Mouse (Mus musculus) mature B cell (primary cell): ENCODE results near the gene Dnajc5.

Source experiments
- in situ Hi-C: fragments of 300-500 bp; cut with MboI; formaldehyde crosslinking; loops from 2 replicates; pipeline ENCODE4 v1.14.3; 2019

Dnajc5 gene

DNA sequence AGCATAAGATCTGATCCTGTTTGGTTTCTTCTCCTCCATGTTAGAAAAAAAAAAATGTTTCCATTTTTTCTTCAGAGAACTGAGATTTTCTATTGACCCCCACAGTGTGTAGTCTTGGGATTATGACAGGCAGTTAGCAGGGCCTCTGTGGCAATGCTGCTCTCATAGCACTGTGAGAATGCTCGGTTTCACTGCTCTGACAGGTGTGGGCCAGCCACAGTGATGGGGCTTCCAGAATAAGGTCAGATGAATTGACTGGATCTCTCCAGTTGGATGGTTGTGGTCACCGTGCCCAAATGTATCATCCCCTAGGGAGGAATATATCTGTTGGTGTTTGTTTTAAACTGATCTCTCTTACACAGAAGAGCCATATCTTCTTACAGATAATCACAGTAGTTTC, 11.1 kb upstream of the Dnajc5 start:
- in situ Hi-C loops: no loop called here

GRCm38 (mm10) chr2:181511231-181511630, 9.1 kb upstream of the Dnajc5 start:
- in situ Hi-C loops: no loop called here

DNA sequence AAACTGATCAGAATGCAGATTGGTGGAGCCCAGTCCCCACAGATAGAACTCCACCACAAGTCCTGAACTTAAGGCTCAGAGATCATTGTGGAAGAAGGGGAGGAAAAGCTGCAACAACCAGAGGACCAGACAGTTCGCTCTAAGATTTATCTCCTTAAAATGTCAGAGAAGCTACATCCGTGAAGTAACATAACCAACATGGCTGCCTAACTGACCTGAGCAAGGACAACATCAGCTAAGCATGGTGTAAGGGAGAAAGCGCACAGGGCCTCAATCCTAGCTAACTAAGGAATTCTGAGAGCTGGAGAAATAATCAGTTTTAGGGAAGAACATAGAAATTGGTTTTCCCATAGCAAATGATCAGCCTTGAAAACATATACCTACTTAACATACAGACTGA, 1.1 kb upstream of the Dnajc5 start:
- in situ Hi-C loops: no loop called here

- in situ Hi-C loops: no loop called here
Measured at GRCm38 (mm10) chr2:181520936-181521227, 597 bp downstream of the Dnajc5 start.

- in situ Hi-C loops: no loop called here
Measured at GRCm38 (mm10) chr2:181521491-181521890, 1.2 kb downstream of the Dnajc5 start.

DNA sequence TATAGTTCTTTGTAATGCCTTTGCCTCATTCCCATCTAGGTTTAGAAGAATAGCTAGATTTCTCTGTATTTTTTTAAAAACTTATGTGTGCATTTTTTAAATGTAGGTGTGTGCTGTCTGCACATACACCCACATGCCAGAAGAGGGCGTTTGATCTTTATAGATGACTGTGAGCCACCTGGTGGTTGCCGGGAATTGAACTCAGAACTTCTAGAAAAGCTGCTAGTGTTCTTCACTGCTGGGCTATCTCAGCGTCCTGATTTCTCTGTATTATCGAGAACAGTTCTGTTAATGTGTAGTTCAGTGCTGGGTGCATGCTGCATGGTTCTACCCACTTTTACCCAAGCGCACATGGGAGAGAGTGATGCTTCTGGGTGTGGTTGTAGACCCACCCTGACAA, 2.5 kb downstream of the Dnajc5 start:
- in situ Hi-C loops: no loop called here

- in situ Hi-C loops: no loop called here
Measured at GRCm38 (mm10) chr2:181525526-181525925, 5.2 kb downstream of the Dnajc5 start.

- in situ Hi-C loops: no loop called here
Measured at GRCm38 (mm10) chr2:181529076-181529475, 8.8 kb downstream of the Dnajc5 start.

- in situ Hi-C loops: no loop called here
Measured at GRCm38 (mm10) chr2:181532589-181532988, 12.3 kb downstream of the Dnajc5 start.

DNA sequence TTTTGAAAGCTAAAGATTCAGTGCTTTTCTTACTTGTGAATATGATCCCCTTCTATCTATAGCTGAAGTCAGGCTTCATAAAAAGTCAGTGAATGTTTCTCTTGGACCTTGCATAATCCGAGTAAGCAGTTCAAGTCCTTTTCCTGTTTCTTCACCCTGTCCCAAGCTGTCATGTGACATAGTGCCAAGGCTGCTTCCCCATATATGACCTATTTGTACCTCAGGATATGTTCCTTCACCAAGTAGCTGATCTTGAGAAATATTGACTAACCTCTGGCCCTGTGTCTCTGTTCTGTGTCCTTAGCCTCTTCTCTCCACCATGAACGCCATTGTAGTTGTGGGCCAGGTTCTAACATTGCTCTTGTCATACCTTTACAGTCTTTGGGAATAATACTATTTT, 16.1 kb downstream of the Dnajc5 start:
- in situ Hi-C loops: no loop called here

GRCm38 (mm10) chr2:181537444-181538047, 17.3 kb downstream of the Dnajc5 start:
- in situ Hi-C loops: no loop called here

DNA sequence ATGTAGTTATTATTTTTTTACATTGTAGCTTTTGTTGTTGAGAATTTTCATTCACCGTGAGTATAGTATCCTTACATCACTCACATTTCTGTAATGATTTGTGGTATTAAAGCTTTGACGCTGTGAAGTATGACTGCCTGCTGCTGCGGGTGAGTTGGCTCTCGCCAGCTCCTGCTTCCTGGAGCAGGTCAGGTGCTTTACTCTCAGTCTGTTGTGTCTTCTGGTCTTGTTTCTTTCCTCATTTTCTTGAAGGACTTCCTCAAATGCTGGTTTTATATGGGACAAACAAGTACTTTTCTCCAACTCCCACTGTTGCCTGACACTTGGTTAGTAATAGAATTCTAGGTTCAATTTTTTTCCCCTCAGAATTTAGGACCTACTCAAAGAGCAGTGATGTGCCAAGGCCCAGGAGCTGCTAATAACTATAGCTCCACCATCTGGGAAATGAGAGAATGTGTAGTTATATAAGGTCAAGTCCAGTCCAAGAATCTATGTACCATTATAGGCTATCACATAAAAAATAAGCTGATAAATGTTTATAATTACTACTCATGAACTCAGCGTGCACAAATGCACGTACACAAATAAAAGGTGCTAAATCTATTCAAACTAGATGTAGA, 21.6 kb downstream of the Dnajc5 start:
- in situ Hi-C loops: no loop called here

DNA sequence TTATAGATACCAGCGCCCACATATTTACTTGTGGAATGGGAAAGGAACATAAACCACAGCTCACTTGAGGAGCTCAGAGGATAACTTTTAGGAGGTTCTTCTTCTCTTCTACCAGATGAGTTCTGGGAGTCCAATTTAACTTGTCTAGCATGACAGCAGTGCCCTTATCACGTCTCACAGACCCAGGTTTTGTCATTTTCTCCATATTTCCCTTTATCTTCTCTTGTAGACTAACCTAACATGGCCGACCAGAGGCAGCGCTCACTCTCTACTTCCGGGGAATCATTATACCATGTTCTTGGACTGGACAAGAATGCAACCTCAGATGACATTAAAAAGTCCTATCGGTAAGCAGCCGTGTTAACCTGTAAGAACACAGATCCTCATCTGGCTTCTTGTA, 25.9 kb downstream of the Dnajc5 start:
- in situ Hi-C loops: no loop called here

DNA sequence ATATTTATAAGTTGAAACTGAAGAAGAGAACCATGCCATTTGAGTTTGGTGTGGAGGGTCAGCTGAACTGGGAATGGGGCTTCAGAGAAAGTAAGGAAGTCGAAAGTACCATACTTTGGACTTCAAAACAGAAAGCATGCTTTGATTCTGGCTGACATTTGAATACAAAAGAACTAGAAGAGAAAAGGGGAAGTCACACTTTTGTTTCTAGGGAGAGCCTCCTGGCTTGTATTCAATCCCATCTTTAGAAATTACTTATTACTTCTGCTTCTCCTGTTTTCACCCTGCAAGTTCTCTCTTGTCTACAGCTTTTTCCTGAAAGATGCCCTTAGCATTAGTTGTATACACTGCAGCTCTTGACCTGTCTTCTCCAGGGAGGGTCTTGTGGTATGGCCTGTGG, 27.9 kb downstream of the Dnajc5 start:
- in situ Hi-C loops: no loop called here

- in situ Hi-C loops: no loop called here
Measured at GRCm38 (mm10) chr2:181548682-181549081, 28.4 kb downstream of the Dnajc5 start.

- in situ Hi-C loops: no loop called here
Measured at GRCm38 (mm10) chr2:181550233-181550632, 29.9 kb downstream of the Dnajc5 start.

- in situ Hi-C loops: no loop called here
Measured at GRCm38 (mm10) chr2:181553772-181554171, 33.5 kb downstream of the Dnajc5 start.

DNA sequence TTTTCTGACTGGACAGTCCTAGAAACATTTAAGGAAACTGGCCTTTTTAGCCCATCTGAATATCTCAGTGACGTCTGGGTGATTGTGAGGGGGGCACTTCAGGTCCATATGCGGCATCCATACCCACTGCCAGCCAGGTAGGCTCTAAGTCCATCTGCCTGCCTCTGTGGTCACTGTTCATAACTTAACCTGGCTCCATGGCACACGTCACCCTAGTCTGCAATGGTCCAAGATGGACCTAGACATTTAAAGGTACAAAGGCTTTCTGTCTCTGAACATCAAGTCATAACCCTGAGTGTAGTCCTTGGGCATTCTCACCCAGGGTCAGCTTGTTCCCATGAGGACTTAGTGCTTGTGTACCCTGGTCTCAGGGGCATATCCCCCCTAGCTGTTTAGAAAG, 47.1 kb downstream of the Dnajc5 start:
- in situ Hi-C loops: no loop called here

GRCm38 (mm10) chr2:181568272-181569008, 48.2 kb downstream of the Dnajc5 start:
- in situ Hi-C loops: no loop called here

DNA sequence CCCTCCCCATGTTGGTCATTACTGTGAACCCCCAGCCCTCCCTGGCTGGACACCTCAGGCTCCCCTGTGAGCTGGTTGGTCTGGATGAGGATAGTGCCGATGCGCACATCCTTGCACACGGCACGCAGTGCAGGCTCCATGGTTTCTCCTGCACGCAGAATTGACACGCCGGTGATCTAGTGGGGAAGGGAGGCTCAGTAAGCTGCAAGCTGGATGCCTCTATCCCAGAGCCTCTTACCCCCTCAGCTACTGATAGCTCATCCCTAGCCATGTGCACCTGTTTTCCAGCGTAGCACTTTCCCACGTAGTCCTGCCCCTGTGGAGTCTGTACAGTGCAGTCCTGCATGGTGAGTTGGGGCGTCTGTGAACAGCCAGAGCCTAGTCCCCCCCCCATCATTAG, 49.6 kb downstream of the Dnajc5 start:
- in situ Hi-C loops: loop anchor here (10.0 kb wide), 1 partner anchor 175 kb away; no protein-coding TSS in a partner anchor

DNA sequence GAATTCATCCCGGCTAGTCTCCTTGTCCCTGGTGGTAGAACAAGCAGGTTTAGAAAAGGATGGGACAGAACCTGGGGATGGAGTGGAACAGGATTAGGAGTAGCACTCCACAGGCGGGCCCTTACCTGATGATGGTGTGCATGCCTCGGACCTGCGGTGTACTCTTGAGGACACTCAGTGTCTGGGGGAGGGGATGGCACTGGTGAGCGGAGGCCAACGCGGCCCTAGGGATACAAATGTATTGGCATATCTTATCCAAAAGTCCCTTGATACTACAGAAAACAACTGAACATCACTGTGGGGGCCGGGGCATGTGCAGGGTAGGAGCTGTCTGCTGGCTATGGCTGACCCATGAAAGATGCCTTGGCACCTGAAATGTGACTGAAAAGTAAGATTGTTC, 50.1 kb downstream of the Dnajc5 start:
- in situ Hi-C loops: loop anchor here (10.0 kb wide), 1 partner anchor 176 kb away; no protein-coding TSS in a partner anchor

- in situ Hi-C loops: loop anchor here (10.0 kb wide), 1 partner anchor 176 kb away; no protein-coding TSS in a partner anchor
Measured at GRCm38 (mm10) chr2:181570921-181571595, 50.8 kb downstream of the Dnajc5 start.
